Mouse (Mus musculus) c-Kit-negative CD71-positive TER-119-positive erythroid progenitor cells, embryonic 14.5 days (primary cell): ENCODE results near the gene Spaca3.
A peak's percentile ranks its signal among the peaks of the same experiment; 100 is the strongest.

Source experiments
- DNase-seq: peaks from one replicate; pipeline ENCODE4 v3.0.0-alpha.2; 2013; ENCODE audit warnings: low read depth, low spot score

Spaca3 gene

GRCm38 (mm10) chr11:80858065-80858464 is at the start of gene Spaca3:
Gene Spaca3, plus strand, starts transcription at chr11:80858365.
- DNase-seq: no peak

GRCm38 (mm10) chr11:80808551-80809070 is 49.6 kb upstream of the Spaca3 start:
- no peak for DNase-seq

GRCm38 (mm10) chr11:80809666-80809992 is 48.5 kb upstream of the Spaca3 start:
- no peak for DNase-seq

- no peak for DNase-seq
These were observed 48.0 kb upstream of the Spaca3 start, which contains the start of gene Tmem98 for GRCm38 (mm10) chr11:80809993-80810821. Gene Tmem98, plus strand, starts transcription at chr11:80810175.

GRCm38 (mm10) chr11:80811156-80811555 is 47.0 kb upstream of the Spaca3 start:
- DNase-seq: no peak

GRCm38 (mm10) chr11:80815354-80815753 is 42.8 kb upstream of the Spaca3 start:
- DNase-seq: no peak

GRCm38 (mm10) chr11:80818060-80818697 is 40.0 kb upstream of the Spaca3 start:
- peak; percentile 80 for DNase-seq

- no peak for DNase-seq
These were observed 38.1 kb upstream of the Spaca3 start for GRCm38 (mm10) chr11:80820085-80820484.

- DNase-seq: no peak
These were observed 36.9 kb upstream of the Spaca3 start for GRCm38 (mm10) chr11:80821296-80821695.

- DNase-seq: no peak
These were observed 36.4 kb upstream of the Spaca3 start for GRCm38 (mm10) chr11:80821794-80822193.

- no peak for DNase-seq
These were observed 22.8 kb upstream of the Spaca3 start for GRCm38 (mm10) chr11:80835395-80835794.

- DNase-seq: no peak
These were observed 22.3 kb upstream of the Spaca3 start for GRCm38 (mm10) chr11:80835841-80836240.

GRCm38 (mm10) chr11:80838724-80839123 is 19.4 kb upstream of the Spaca3 start:
- DNase-seq: no peak

- DNase-seq: no peak
These were observed 14.7 kb upstream of the Spaca3 start for GRCm38 (mm10) chr11:80843435-80843834.

- no peak for DNase-seq
These were observed 12.7 kb upstream of the Spaca3 start for GRCm38 (mm10) chr11:80845486-80845885.

GRCm38 (mm10) chr11:80846115-80846514 is 12.1 kb upstream of the Spaca3 start:
- DNase-seq: no peak

- no peak for DNase-seq
These were observed 10.0 kb upstream of the Spaca3 start for GRCm38 (mm10) chr11:80848131-80848530.

- peak; percentile 35 for DNase-seq
These were observed 6.3 kb upstream of the Spaca3 start for GRCm38 (mm10) chr11:80851859-80852258.

GRCm38 (mm10) chr11:80853014-80853413 is 5.2 kb upstream of the Spaca3 start:
- no peak for DNase-seq

GRCm38 (mm10) chr11:80854430-80854829 is 3.7 kb upstream of the Spaca3 start:
- DNase-seq: no peak

GRCm38 (mm10) chr11:80854908-80855307 is 3.3 kb upstream of the Spaca3 start:
- DNase-seq: peak; percentile 29

GRCm38 (mm10) chr11:80856827-80857226 is 1.3 kb upstream of the Spaca3 start:
- no peak for DNase-seq

GRCm38 (mm10) chr11:80862941-80863340 is 4.8 kb downstream of the Spaca3 start:
- DNase-seq: no peak
